Comparison of ENCODE assay signal across 8 mouse cellular contexts in the genomic region with DNA sequence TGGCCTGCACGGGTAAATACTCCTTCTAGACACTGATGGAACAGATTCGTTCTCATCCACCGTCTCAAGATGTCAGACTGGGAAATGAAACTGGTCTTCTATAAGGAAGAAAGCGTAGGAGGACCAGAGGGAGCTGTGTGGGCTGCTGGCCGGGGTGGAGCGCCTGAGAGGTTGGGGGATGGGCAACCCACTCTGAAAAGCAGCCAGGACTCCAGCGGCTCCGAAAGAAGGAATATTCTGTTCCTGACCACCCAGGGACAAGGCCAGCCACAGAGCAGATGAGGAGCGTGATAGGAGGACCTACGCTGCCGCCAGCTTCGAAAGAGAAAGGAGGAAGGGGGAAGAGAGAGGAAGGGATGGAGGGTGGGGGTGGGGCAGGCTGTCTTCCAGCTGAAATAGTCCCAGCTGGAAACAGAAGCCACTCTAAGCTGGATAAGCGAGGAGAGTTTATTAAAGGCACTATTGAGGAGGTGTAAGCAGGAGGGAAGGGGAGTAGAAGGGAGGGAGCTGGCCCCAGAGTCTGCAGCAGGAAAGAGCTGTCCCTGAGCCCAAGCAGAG. TPM values are rescaled to one million over a fixed set of nuclear protein-coding genes. Genes with fewer than 3 reads are reported as not detected.
DNase-seq lines count a peak whose midpoint lies in the region; ATAC-seq and TF ChIP-seq lines count a peak whose summit lies in the region.

No protein-coding gene starts in this region.

- peak overlapping the region; percentile 82 for H3K27ac ChIP-seq in hindbrain, embryonic 11.5 days (ENCODE audit: low read depth, low read length)
- peak overlapping the region; percentile 95 for H3K27ac ChIP-seq in lung, embryonic 14.5 days (ENCODE audit: low read depth)

- no peaks in the 10 kb centered on the region for H3K27me3 ChIP-seq in hindbrain, embryonic 11.5 days (ENCODE audit: control insufficient read depth, insufficient read depth, low read length)
- no peaks in the 10 kb centered on the region for H3K27me3 ChIP-seq in lung, embryonic 14.5 days (ENCODE audit: insufficient read depth, low read length)

- DNase-seq in Muller cell, postnatal 12 days (ENCODE audit: inconsistent ontology term) = peak; percentile 66
- DNase-seq in cerebellum, postnatal 25 days = peak; percentile 64 to 69
- peak; percentile 55 to 68 for DNase-seq in frontal cortex, postnatal 25 days (ENCODE audit: low spot score in 2 of 2)
- peak; percentile 83 for DNase-seq in hindbrain, embryonic 11.5 days (ENCODE audit: low spot score)
- peak; percentile 86 for DNase-seq in layer of hippocampus, adult 9-11 months
- DNase-seq in lung, embryonic 14.5 days = peak; percentile 92
- peak; percentile 77 for DNase-seq in ovary, adult 18-20 months (ENCODE audit: low spot score)
- DNase-seq in yolk sac, embryonic 10.5 days (ENCODE audit: low spot score) = peak; percentile 73

- ATAC-seq in hindbrain, embryonic 11.5 days (ENCODE audit: low FRiP score) = peak; percentile 75
- ATAC-seq in lung, embryonic 14.5 days (ENCODE audit: insufficient read depth) = peak; percentile 95

- no peaks in the 10 kb centered on the region for H3K9me3 ChIP-seq in hindbrain, embryonic 11.5 days (ENCODE audit: control insufficient read depth, low read length)
- H3K9me3 ChIP-seq in lung, embryonic 14.5 days (ENCODE audit: low read depth, low read length) = no peaks in the 10 kb centered on the region

- H3K36me3 ChIP-seq in hindbrain, embryonic 11.5 days (ENCODE audit: control insufficient read depth, insufficient read depth, low read length) = no peaks in the 10 kb centered on the region
- no peaks in the 10 kb centered on the region for H3K36me3 ChIP-seq in lung, embryonic 14.5 days (ENCODE audit: insufficient read depth)

- peak overlapping the region; percentile 54 for H3K9ac ChIP-seq in hindbrain, embryonic 11.5 days (ENCODE audit: low read depth, low read length)
- peak overlapping the region; percentile 47 for H3K9ac ChIP-seq in lung, embryonic 14.5 days

- TF ChIP-seq CTCF in lung, embryonic 14.5 days (IDR thresholded peaks at IDR 0.05; ENCODE audit: low read depth) = no peak

- peak overlapping the region; percentile 39 for H3K4me2 ChIP-seq in hindbrain, embryonic 11.5 days (replicated peaks; ENCODE audit: low read depth, low read length)
- H3K4me2 ChIP-seq in lung, embryonic 14.5 days = peak overlapping the region; percentile 62

- 0% methylated on average over 13 of the region's 13 CpGs for WGBS in hindbrain, embryonic 11.5 days
- 0% methylated on average over 13 of the region's 13 CpGs for WGBS in lung, embryonic 14.5 days

- peaks cover 5% of the 10 kb centered on the region; the same call in 1 of the 2 replicates for H3K4me1 ChIP-seq in hindbrain, embryonic 11.5 days (replicated peaks; ENCODE audit: control insufficient read depth, insufficient read depth, low read length)
- H3K4me1 ChIP-seq in lung, embryonic 14.5 days (ENCODE audit: insufficient read depth) = peaks cover 23% of the 10 kb centered on the region

- peak overlapping the region; percentile 24 for H3K4me3 ChIP-seq in hindbrain, embryonic 11.5 days (ENCODE audit: low read depth, low read length)
- H3K4me3 ChIP-seq in lung, embryonic 14.5 days (ENCODE audit: low read depth, low read length) = peak overlapping the region; percentile 30

RNA-seq across cellular contexts. Expression of a gene that starts 56.7 kb away (rescaled TPM):
- polyA plus RNA-seq in hindbrain, embryonic 11.5 days (2014; fragmentation: Nextera tagmentation; extraction: Ambion mirVana) = 6.6 and 7.4 TPM in 2 replicates
- not detected in 2 replicates for polyA plus RNA-seq in lung, embryonic 14.5 days (2014; fragmentation: Nextera tagmentation; extraction: Ambion mirVana)

Comparison
In these comparisons a context has a peak if more than half of its experiments do, and no peak if none do; other contexts are left out.
1. Peak in every context shown above with its lines: DNase-seq, ATAC-seq, H3K4me3 ChIP-seq and H3K27ac ChIP-seq.